Mouse (Mus musculus): Measurements from ENCODE around the gene Ihh. TPM values are rescaled to one million over a fixed set of nuclear protein-coding genes. Genes with fewer than 3 reads are reported as not detected.

Gene Ihh
- polyA plus RNA-seq, 1 experiment from 2014 or later = not detected

DNA sequence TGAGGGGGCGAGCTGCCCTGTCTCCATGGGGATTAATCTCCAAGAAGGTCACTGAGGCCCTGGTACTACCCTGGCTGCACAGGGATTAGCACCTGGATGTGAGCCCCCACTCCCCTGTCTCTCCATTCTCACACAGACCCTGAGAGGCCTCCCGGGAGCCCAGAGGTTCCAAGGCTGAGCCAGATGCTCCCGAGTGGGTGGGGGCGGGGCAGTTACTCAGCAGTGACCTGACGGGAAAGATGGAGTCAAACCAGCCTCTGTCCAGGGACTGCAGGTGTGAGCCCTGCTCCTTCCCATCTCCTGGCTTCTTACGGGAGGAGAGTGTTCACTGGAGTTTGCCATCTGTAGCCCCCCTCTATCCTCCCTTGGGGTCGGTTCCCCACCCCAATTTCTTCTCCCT lies 53.5 kb downstream of the Ihh start:
- DNase-seq (ENCODE audit: low spot score) (no peak), ATAC-seq (ENCODE audit: insufficient read depth, low FRiP score, low TSS enrichment) (no peak)
- peaks cover 5% of the 10 kb centered on the region; the same call in 1 of the 2 replicates for H3K4me1 ChIP-seq (ENCODE audit: control insufficient read depth, insufficient read depth, low read length)
- 3% methylated on average over 7 of the region's 7 CpGs for WGBS
- no peak overlapping the region for H3K4me3 ChIP-seq (ENCODE audit: low read depth, low read length)
- H3K9ac ChIP-seq (ENCODE audit: low read length) = no peak overlapping the region
- H3K27me3 ChIP-seq (ENCODE audit: control insufficient read depth, insufficient read depth, low read length) = peaks cover 90% of the 10 kb centered on the region
- no peaks in the 10 kb centered on the region for H3K9me3 ChIP-seq (ENCODE audit: control insufficient read depth, low read length)
- no peak overlapping the region for H3K27ac ChIP-seq (ENCODE audit: low read depth, low read length)
- no peak overlapping the region for H3K4me2 ChIP-seq (ENCODE audit: low read depth)
- H3K36me3 ChIP-seq (ENCODE audit: control insufficient read depth, insufficient read depth, low read length) = no peaks in the 10 kb centered on the region

MicroRNAs within 50 kb of the gene (microRNA counts, 519-probe panel; counts per million panel counts)
- microRNA mmu-miR-375 = 171 counts per million, percentile 57 among the panel's probes with 10 or more counts

Small RNA genes lying within 50 kb of the gene (microRNA-seq; reads per million reads assigned to microRNA genes)
- 238 reads per million, percentile 62 among the genes with 10 or more reads in this experiment for gene Mir375

Other genes starting within 250 kb of the Ihh start
- 4.6 and 6.2 TPM in 2 replicates for gene Cyp27a1, start 238.1 kb downstream of the Ihh start, polyA plus RNA-seq (2014; fragmentation: Nextera tagmentation; extraction: Ambion mirVana)
- 0.16 TPM in 1 of 2 replicates, not detected in the other for gene Prkag3, start 202.5 kb downstream of the Ihh start, polyA plus RNA-seq (2014; fragmentation: Nextera tagmentation; extraction: Ambion mirVana)
- gene Wnt6, start 179.8 kb downstream of the Ihh start, polyA plus RNA-seq (2014; fragmentation: Nextera tagmentation; extraction: Ambion mirVana) = 14.5 and 14.6 TPM in 2 replicates
- gene Wnt10a, start 160.2 kb downstream of the Ihh start, polyA plus RNA-seq (2014; fragmentation: Nextera tagmentation; extraction: Ambion mirVana) = 1.7 and 2.4 TPM in 2 replicates
- gene Cdk5r2, start 96.7 kb downstream of the Ihh start, polyA plus RNA-seq (2014; fragmentation: Nextera tagmentation; extraction: Ambion mirVana) = 4.0 and 4.5 TPM in 2 replicates
- 0.20 TPM in 1 of 2 replicates, not detected in the other for gene Fev, start 66.3 kb downstream of the Ihh start, polyA plus RNA-seq (2014; fragmentation: Nextera tagmentation; extraction: Ambion mirVana)
- gene Cryba2, start 58.5 kb downstream of the Ihh start, polyA plus RNA-seq (2014; fragmentation: Nextera tagmentation; extraction: Ambion mirVana) = not detected in 2 replicates
- gene Cfap65, start 16.1 kb downstream of the Ihh start, polyA plus RNA-seq (2014; fragmentation: Nextera tagmentation; extraction: Ambion mirVana) = 0.08 TPM in 1 of 2 replicates, not detected in the other
- 12.1 and 13.9 TPM in 2 replicates for gene Nhej1, start 173.5 kb upstream of the Ihh start, polyA plus RNA-seq (2014; fragmentation: Nextera tagmentation; extraction: Ambion mirVana)
- not detected in 2 replicates for gene Slc23a3, start 182.2 kb upstream of the Ihh start, polyA plus RNA-seq (2014; fragmentation: Nextera tagmentation; extraction: Ambion mirVana)
- gene Cnppd1, start 191.0 kb upstream of the Ihh start, polyA plus RNA-seq (2014; fragmentation: Nextera tagmentation; extraction: Ambion mirVana) = 53.5 and 58.4 TPM in 2 replicates
- gene Retreg2, start 191.1 kb upstream of the Ihh start, polyA plus RNA-seq (2014; fragmentation: Nextera tagmentation; extraction: Ambion mirVana) = 57.1 and 70.0 TPM in 2 replicates
- 31.7 and 38.3 TPM in 2 replicates for gene Zfand2b, start 217.0 kb upstream of the Ihh start, polyA plus RNA-seq (2014; fragmentation: Nextera tagmentation; extraction: Ambion mirVana)
- 30.4 and 30.6 TPM in 2 replicates for gene Abcb6, start 228.7 kb upstream of the Ihh start, polyA plus RNA-seq (2014; fragmentation: Nextera tagmentation; extraction: Ambion mirVana)
- gene Ankzf1, start 240.5 kb upstream of the Ihh start, polyA plus RNA-seq (2014; fragmentation: Nextera tagmentation; extraction: Ambion mirVana) = 14.9 and 18.2 TPM in 2 replicates
- gene Atg9a, start 240.5 kb upstream of the Ihh start, polyA plus RNA-seq (2014; fragmentation: Nextera tagmentation; extraction: Ambion mirVana) = 21.8 and 27.0 TPM in 2 replicates

Measured in neural tube, embryonic 11.5 days (tissue).